Mouse (Mus musculus) thymus, postnatal 14 days (tissue): ENCODE results near the gene Gast.
"Not testable (repeated sequence)": the region's sequence is repeated elsewhere in the genome, so short reads cannot be mapped to it uniquely, and the experiment has no call there.

Experiments
- DNase-seq: peaks from one replicate; pipeline ENCODE4 v3.0.0; 2021

Gene Gast

DNA sequence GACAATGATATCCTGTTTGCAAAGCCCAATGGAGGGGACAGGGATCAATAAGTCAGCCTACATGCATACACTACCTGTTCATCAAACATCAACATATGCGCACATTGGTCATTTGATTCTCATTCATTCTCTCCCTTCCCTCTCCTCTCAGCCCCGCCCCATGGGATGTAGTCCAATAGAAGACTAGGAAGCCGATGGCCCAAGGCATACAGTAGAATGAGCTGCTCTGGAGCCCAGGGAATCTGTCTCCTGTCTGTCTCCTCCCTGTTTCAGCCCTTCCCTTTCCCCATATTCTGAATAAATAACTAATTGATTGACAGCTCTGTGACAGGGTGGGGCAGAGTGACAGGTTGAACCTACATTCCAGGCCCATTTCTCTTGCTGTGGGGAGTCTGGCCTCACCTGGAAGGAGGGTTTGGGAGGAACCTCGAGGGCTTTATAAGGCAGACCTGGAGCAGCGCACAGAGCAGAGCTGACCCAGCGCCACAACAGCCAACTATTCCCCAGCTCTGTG lies at the start of gene Gast:
Gene Gast (plus strand): TSS at position 464 of the 514 bp plus-strand sequence.
- no peak for DNase-seq

DNA sequence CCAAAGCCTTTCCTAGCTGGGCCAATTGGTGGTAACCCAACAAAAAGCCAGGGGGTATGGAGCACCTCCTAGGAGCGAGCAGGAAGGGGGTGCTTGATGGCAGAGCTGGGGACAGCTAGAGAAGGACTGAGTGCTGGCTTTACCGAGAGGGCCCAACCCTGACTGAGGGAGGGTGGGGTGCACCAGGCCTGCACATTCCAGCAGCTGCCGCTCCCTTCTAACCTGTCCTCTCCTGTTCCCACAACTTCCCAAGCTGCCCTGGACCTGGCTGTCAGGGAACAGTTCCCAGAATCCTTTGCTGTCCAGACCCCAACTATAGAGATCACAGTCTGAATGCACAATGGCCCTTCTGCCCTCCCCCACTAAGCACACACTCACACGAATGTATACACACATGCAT lies 49.2 kb upstream of the Gast start:
- no peak for DNase-seq

- DNase-seq: no peak
Observed at GRCm38 (mm10) chr11:100287024-100287423, 47.2 kb upstream of the Gast start.

GRCm38 (mm10) chr11:100288942-100289341 lies 45.3 kb upstream of the Gast start:
- no peak for DNase-seq

DNA sequence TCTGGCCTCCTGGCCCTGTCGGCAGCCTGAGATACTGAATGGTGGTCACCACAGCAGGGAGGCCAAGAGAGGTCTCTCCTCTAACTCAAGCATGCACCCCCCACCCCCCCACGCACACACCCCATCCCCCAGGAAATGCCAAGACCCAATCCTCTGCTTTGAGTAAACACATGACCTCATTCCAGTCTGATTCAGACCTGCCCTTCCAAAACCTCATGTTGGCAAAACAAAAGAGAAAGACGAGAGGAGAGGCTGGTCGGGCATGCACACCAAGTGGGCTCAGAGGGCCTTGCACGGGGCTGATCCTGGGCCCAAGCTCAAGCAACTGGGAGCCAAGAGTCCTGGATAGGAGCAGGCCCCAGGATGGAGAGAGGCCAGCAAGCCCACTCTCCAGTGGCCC lies 44.0 kb upstream of the Gast start:
- DNase-seq: no peak

GRCm38 (mm10) chr11:100292884-100293283 lies 41.3 kb upstream of the Gast start:
- no peak for DNase-seq

- peak; percentile 85 for DNase-seq
Observed at GRCm38 (mm10) chr11:100295308-100295707, 38.9 kb upstream of the Gast start.

DNA sequence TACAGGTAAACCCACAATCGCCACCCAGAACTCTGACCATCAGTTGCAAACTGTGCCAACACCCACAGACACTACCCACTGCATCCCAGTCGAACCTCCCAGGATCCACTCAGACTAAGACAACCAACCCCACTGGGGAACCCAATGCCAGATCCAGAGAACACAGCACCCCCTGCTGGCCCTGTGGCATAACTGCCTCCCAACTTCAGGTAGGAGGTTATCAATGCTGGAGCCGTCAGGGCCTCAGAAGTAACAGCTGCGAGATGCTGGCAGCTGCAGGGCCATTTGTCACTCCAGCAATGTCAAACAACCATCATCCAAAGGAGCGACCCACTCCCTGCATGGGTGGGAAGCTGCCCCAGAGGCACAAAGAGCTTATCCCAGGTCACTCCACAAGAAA lies 36.4 kb upstream of the Gast start:
- peak; percentile 40 for DNase-seq

GRCm38 (mm10) chr11:100298274-100299036 lies 35.8 kb upstream of the Gast start:
- DNase-seq: peak; percentile 86

DNA sequence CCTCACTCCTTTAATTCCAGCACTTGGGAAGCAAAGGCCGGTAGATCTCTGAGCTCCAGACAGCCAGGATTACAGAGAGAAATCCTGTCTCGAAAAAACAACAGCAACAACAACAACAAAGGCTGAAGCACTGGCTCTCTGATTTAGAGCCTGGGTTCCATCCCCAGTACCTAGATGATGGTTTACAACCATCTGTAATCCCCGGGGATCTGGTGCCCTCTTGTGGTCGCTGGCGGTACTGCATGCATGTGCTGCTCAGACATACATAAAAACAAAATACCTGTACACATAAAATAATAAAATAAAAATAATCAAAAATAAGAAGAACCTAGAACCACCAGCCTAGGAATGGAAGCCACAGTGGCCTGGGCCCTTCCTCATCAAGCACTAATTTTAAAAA lies 33.9 kb upstream of the Gast start:
- DNase-seq: peak; percentile 74

- no peak for DNase-seq
Observed at GRCm38 (mm10) chr11:100301292-100301691, 32.9 kb upstream of the Gast start.

DNA sequence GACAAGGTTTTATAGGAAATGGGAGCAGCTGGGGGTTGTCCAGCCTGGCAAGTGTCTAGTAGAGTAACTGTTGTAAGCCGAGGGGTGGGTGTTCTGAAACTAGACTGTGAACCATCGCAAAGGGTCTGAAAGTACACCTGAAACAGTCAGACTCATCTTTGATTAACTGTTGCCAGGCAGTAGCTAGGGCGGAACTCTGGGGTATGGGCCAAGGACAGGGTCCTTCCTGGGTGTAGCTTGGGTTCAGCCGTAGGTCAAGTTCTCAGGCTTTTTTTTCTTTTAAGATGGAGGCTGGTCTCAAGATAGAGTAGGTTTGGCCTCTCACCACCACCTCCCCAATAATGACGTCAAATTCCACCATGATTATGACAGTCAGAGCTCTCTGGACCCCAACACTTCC lies 26.3 kb upstream of the Gast start:
- DNase-seq: no peak

DNA sequence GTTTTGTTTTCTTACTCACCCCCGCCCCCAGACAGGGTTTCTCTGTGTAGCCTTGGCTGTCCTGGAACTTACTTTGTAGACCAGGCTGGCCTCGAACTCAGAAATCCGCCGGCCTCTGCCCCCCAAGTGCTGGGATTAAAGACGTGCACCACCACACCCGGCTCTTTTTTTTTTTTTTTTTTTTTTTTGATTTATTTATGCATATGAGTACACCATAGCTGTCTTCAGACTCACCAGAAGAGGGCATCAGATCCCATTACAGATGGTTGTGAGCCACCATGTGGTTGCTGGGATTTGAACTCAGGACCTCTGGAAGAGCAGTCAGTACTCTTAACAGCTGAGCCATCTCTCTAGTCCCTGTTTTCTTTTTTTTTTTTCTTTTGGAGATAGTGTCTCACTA lies 25.5 kb upstream of the Gast start:
- DNase-seq: not testable (repeated sequence)

DNA sequence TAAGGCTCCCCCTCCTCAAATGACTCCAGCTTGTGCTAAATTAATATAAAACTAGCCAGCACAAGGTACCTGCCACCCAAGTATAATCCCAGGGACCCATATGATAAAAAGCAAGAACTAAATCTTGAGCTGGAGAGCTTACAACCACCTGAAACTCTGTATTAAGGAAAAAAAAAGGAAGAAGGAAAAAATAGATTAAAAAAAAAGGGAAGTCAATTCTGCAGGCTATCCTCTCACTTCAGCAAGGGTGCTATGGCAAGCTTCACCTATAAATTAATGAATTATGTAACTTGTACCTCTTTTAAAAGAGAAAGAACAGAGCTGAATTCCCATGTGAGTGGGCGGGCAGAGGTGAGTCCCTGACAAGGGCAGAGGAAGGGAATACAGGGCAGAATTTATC lies 22.6 kb upstream of the Gast start:
- no peak for DNase-seq

DNA sequence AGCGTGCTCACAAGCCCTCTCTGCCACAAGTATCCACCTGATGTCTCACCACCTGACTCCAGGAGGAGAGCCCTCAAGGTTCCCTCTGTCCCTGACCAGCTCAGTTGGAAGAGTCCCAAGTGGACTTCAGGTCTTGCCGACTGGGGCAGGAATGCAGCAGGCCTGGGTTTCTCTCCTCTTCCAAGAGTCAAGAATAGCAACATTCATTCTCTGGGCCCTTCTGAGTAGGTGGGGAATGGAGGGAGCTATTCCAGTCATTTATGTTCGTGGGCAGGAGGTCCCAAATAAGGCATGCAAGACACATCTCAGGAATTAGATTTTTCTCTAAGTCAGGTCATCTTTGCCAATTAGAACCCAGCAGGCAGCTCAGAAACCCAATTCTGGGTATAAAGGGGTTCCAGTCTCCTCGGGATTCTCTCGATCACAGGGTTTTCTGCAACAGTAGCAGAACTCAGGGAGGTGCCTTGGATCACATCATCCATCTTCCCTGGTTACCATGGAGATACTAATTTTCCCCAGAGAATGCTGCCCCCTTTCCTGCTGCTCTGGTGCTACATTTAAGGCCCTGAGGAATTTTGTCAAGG lies 22.0 kb upstream of the Gast start:
- DNase-seq: no peak

DNA sequence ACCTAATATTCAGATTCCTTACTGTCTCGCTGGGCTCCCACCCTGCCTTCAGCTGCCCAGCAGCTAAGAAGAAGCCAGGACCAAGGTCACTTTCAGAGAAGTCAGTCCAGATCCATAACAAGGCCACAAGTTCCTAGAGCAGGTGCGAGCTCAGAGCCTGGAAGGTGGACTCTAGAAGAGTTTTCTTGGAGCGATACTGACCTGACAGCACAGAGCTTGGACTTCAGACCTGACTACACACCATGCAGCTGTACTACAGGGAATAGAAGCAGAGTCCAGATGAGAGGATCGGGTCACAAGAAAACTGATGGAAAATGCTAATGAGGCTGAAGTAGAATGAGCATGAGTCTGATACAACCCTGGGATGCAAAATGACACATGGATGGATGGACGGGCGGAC lies 20.8 kb upstream of the Gast start:
- no peak for DNase-seq

DNA sequence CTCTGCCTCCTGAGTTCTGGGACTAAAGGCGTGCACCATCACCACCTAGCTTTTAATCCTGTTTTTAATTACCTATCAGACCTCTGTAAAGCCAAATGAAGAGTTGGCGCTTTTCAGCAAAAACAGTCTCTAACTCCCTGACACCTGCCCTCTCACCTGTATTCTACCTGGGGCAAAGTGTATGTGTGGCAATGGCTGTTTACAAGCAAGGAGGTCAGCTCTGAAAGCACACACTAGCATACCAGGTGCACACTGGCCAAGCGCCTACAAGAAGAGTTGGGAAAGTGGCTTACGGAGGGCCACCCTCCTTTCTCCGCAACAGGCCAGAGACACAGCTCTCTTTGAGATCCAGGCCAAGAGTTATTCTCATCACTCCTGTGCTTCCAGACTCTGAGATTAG lies 18.8 kb upstream of the Gast start:
- DNase-seq: no peak

DNA sequence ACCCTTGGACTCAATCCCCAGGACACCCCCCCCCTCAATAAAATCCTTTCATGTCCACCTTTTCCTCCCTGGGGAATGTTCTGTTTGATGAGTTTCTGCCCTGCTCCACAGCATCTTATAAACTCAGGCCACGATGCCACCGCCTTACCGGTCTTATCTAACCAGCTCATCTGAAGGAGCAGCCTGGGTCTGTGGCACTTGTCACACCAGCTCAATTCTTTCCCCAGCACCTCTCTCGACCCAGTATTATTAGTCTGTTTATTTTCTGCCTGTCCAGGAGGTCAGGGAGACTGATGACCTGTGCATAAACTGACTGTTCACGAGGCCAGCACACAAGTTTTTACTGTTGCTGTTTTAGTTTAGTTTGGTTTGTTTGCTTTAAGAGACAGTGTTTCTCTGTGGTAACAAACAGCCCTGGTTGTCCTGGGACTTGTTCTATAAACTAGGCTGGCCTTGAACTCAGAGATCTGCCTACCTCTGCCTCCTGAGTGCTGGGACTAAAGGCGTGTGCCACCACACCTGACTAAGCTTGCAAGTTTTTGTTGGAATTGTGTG lies 16.3 kb upstream of the Gast start:
- DNase-seq: no peak

- DNase-seq: peak; percentile 19
Observed at GRCm38 (mm10) chr11:100318529-100319451, 15.4 kb upstream of the Gast start.

DNA sequence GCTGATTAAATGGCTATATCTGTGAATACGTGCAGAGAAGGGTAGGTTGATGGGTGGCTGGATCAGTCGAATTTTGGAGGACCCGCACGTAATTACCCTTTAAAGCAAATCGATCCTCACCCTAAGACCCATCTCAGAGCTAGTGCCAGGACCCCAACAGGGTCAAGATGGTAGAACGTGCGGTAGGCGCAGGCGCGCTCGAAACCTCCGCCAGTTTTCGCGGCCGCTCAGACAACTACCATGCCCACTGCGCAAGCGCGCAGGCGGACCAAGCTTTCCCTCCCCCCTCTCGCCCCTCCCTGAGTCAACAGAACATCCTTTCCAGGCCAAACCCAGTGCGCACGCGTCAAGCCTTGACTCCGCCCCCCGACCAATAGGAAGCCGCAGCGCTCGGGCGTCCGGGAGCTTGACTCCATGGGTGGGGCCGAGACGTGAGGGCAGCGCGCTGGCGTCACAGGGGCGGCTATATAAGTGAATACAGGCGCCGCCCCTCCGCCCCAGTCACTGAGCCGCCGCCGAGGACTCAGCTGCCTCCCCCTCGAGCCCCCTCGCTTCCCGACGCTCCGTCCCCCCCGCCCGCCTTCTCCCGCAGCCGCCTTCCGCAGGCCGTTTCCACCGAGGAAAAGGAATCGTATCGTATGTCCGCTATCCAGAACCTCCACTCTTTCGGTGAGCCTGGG lies 14.6 kb upstream of the Gast start, which contains the start of gene Eif1:
Gene Eif1 (plus strand): TSS at position 394 of the 680 bp plus-strand sequence.
- peak; percentile 100 for DNase-seq

DNA sequence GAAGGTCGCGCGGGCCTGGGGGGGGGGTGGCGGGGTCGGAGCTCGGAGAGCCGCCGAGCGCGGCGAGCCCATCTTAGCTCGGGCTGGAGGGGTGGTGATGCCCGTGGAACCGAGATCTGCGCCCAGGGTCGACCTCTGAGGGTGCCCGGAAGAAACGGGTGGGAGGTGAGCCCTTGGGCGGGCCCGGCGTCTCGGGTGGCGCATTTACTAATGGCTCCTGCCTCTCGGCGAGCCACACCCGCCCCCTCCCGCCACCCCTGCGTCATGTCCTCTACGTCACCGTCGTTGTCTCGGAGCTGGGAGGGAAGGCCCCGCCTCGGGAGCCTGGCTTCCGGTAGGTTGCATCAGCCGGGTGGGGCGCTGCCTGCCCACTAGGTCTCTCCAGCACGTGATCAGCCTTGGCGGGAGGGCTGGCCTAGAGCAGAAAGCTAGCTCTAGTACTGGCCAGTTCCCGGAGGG lies 14.0 kb upstream of the Gast start:
- peak; percentile 96 for DNase-seq

DNA sequence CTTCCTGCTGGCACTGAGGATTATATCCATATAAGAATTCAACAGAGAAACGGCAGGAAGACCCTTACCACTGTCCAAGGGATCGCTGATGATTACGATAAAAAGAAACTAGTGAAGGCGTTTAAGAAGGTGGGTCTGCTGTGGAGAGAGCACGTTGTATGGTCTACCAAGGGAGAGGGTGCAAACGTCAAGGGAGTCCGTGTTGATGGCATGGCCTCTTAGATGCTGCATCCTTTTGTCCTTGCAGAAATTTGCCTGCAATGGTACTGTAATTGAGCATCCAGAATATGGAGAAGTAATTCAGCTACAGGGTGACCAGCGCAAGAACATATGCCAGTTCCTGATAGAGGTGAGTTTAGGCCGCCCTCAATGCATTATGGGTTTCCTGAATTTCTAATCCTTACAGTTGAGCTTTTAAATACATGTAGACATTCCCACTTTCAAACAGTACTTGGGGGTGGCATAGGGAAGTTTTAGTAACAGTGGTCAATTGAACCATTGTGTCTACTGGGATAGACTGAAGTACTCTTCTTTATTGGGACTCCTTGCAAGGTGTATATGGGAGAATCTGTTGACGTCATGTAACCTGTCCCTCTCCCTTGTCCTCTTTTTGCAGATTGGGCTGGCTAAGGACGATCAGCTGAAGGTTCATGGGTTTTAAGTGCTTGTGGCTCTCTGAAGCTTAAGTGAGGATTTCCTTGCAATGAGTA lies 13.4 kb upstream of the Gast start:
- DNase-seq: not testable (repeated sequence)
